Mouse (Mus musculus) macrophage (primary cell): ENCODE data around the gene Gm11213. TPM values are rescaled to one million over a fixed set of nuclear protein-coding genes. Genes with fewer than 3 reads are reported as not detected.

ENCODE experiments used
- polyA plus RNA-seq: library from polyadenylated mRNA; stranded (reverse); fragments of 250-400 nt; gene quantifications from 3 replicates; pipeline ENCODE4 v1.2.4, GENCODE M21; 2018; ENCODE audit warnings: inconsistent platforms

Gene Gm11213
- polyA plus RNA-seq, 1 experiment from 2014 or later: not detected

Other genes with a start within 250 kb of the Gm11213 start
- gene Orm3, start 249.1 kb downstream of the Gm11213 start, polyA plus RNA-seq: not detected in 3 replicates
- not detected in 3 replicates for gene Orm2, start 242.8 kb downstream of the Gm11213 start, polyA plus RNA-seq
- gene Akna, start 201.9 kb downstream of the Gm11213 start, polyA plus RNA-seq: 14.8 to 23.1 TPM (median 20.8 TPM) in 3 replicates
- 0.07 to 0.50 TPM (median 0.48 TPM) in 3 replicates for gene Whrn, start 109.3 kb downstream of the Gm11213 start, polyA plus RNA-seq
- 355 to 475 TPM (median 452 TPM) in 3 replicates for gene Atp6v1g1, start 60.5 kb downstream of the Gm11213 start, polyA plus RNA-seq
- gene Tmem268, start 46.5 kb downstream of the Gm11213 start, polyA plus RNA-seq: 19.7 to 29.5 TPM (median 23.1 TPM) in 3 replicates
- not detected in 3 replicates for gene Tex48, start 17.2 kb upstream of the Gm11213 start, polyA plus RNA-seq
- gene Gm11214, start 58.1 kb upstream of the Gm11213 start, polyA plus RNA-seq: not detected in 3 replicates
- 0.41 to 2.6 TPM (median 0.95 TPM) in 3 replicates for gene Tnfsf15, start 139.9 kb upstream of the Gm11213 start, polyA plus RNA-seq